Mouse (Mus musculus) limb, embryonic 11.5 days (tissue): ENCODE measurements around the gene Dpf2. TPM values are rescaled to one million over a fixed set of nuclear protein-coding genes. Genes with fewer than 3 reads are reported as not detected.

Experiments
- ATAC-seq: fragments of 200-750 bp; cut with Nextera tagmentation; 2 replicates; pipeline ENCODE4 v1.8.0; 2017; ENCODE audit warnings: low read depth; ENCODE audit not compliant: insufficient number of reproducible peaks, low FRiP score, low TSS enrichment
- DNase-seq: peaks from one replicate; pipeline ENCODE4 v3.0.0-alpha.2; 2015; ENCODE audit warnings: low spot score
- H3K27ac ChIP-seq: fragments of 300-500 bp; sonication (generic); replicated peaks from 2 replicates; pipeline ENCODE4 v1.5.1; 2014; ENCODE audit warnings: low read depth, mild to moderate bottlenecking, low read length
- H3K27me3 ChIP-seq: fragments of 300-500 bp; sonication (generic); 2 replicates; pipeline ENCODE4 v1.6.1; 2014; ENCODE audit warnings: mild to moderate bottlenecking, low read length, mixed read lengths; ENCODE audit not compliant: control insufficient read depth, insufficient read depth
- H3K36me3 ChIP-seq: fragments of 300-500 bp; sonication (generic); 2 replicates; pipeline ENCODE4 v1.6.1; 2014; ENCODE audit warnings: mild to moderate bottlenecking, low read length, moderate library complexity, mixed read lengths; ENCODE audit not compliant: control insufficient read depth, insufficient read depth
- H3K4me1 ChIP-seq: fragments of 300-500 bp; sonication (generic); 2 replicates; pipeline ENCODE4 v1.6.1; 2014; ENCODE audit warnings: low read length, mixed read lengths; ENCODE audit not compliant: control insufficient read depth, insufficient read depth
- H3K4me2 ChIP-seq: fragments of 300-500 bp; sonication (generic); 2 replicates; pipeline ENCODE4 v1.6.1; 2014; ENCODE audit warnings: low read depth, mild to moderate bottlenecking, moderate library complexity; ENCODE audit not compliant: severe bottlenecking
- H3K4me3 ChIP-seq: fragments of 300-500 bp; sonication (generic); 2 replicates; pipeline ENCODE4 v1.5.1; 2014; ENCODE audit warnings: low read depth, low read length
- H3K9ac ChIP-seq: fragments of 300-500 bp; sonication (generic); 2 replicates; pipeline ENCODE4 v1.6.1; 2014; ENCODE audit warnings: mild to moderate bottlenecking, low read length
- H3K9me3 ChIP-seq: fragments of 300-500 bp; sonication (generic); 2 replicates; pipeline ENCODE4 v1.6.1; 2016; ENCODE audit warnings: low read length; ENCODE audit not compliant: control insufficient read depth
- WGBS: fragments of 180-500 bp; shearing (Covaris S2); extraction: QIAGEN DNeasy Blood & Tissue Kit; methylation state at CpG from one replicate; pipeline ENCODE4 v1.1.7; 2014; 5-methylcytosine and 5-hydroxymethylcytosine counted together
- polyA plus RNA-seq: library from polyadenylated mRNA; unstranded; fragments of >200 nt; fragmentation: Nextera tagmentation; extraction: Ambion mirVana; gene quantifications from 2 replicates; pipeline ENCODE4 v1.2.1, GENCODE M21; 2014

Gene Dpf2
- polyA plus RNA-seq, 1 experiment from 2014 or later: 209 TPM

GRCm38 (mm10) chr19:5928546-5928945, 15.7 kb upstream of the Dpf2 start:
- no peak overlapping the region for H3K4me2 ChIP-seq
- 0 out of 2 replicates have a peak, but pooled peaks cover 2% of the 10 kb centered on the region for H3K27me3 ChIP-seq
- 0 out of 2 replicates have a peak overlapping the region, but pooled peaks have one; percentile 14 for H3K27ac ChIP-seq
- no peaks in the 10 kb centered on the region for H3K36me3 ChIP-seq
- peaks cover 5% of the 10 kb centered on the region for H3K4me1 ChIP-seq
- no peak for ATAC-seq
- no peak for DNase-seq
- no peak overlapping the region for H3K9ac ChIP-seq
- H3K9me3 ChIP-seq: no peaks in the 10 kb centered on the region
- H3K4me3 ChIP-seq: no peak overlapping the region
- 33% methylated on average over 3 of the region's 3 CpGs for WGBS

GRCm38 (mm10) chr19:5928104-5928503, 15.3 kb upstream of the Dpf2 start:
- DNase-seq (no peak), ATAC-seq (no peak)
- WGBS: 49% methylated on average over 5 of the region's 6 CpGs
- Histone ChIP-seq H3K9ac (no peak overlapping the region), H3K4me1 (peaks cover 5% of the 10 kb centered on the region), H3K4me2 (no peak overlapping the region), H3K36me3 (no peaks in the 10 kb centered on the region), H3K27ac (no peak overlapping the region), H3K9me3 (no peaks in the 10 kb centered on the region), H3K4me3 (no peak overlapping the region), H3K27me3 (0 out of 2 replicates have a peak, but pooled peaks cover 2% of the 10 kb centered on the region)

GRCm38 (mm10) chr19:5927532-5927931, 14.7 kb upstream of the Dpf2 start:
- Histone ChIP-seq H3K4me1 (peaks cover 5% of the 10 kb centered on the region), H3K36me3 (no peaks in the 10 kb centered on the region), H3K9ac (no peak overlapping the region), H3K4me3 (no peak overlapping the region), H3K4me2 (no peak overlapping the region), H3K27ac (no peak overlapping the region), H3K27me3 (0 out of 2 replicates have a peak, but pooled peaks cover 2% of the 10 kb centered on the region), H3K9me3 (no peaks in the 10 kb centered on the region)
- DNase-seq: no peak
- 62% methylated on average over 8 of the region's 8 CpGs for WGBS
- no peak for ATAC-seq

GRCm38 (mm10) chr19:5927026-5927425, 14.2 kb upstream of the Dpf2 start:
- H3K36me3 ChIP-seq: no peaks in the 10 kb centered on the region
- peaks cover 6% of the 10 kb centered on the region for H3K4me1 ChIP-seq
- no peak overlapping the region for H3K4me2 ChIP-seq
- H3K4me3 ChIP-seq: no peak overlapping the region
- DNase-seq (no peak), ATAC-seq (no peak)
- no peak overlapping the region for H3K27ac ChIP-seq
- H3K9me3 ChIP-seq: no peaks in the 10 kb centered on the region
- 0 out of 2 replicates have a peak, but pooled peaks cover 2% of the 10 kb centered on the region for H3K27me3 ChIP-seq
- 72% methylated on average over 11 of the region's 11 CpGs for WGBS
- H3K9ac ChIP-seq: no peak overlapping the region

- H3K27me3 ChIP-seq: 0 out of 2 replicates have a peak, but pooled peaks cover 2% of the 10 kb centered on the region
- peak overlapping the region; percentile 37; the same call in 1 of the 2 replicates for H3K4me3 ChIP-seq
- peaks cover 12% of the 10 kb centered on the region for H3K4me1 ChIP-seq
- H3K9me3 ChIP-seq: no peaks in the 10 kb centered on the region
- peak overlapping the region; percentile 90 for H3K4me2 ChIP-seq
- no peak for ATAC-seq
- no peak overlapping the region for H3K9ac ChIP-seq
- no peak overlapping the region for H3K27ac ChIP-seq
- DNase-seq: no peak
- 35% methylated on average over 11 of the region's 11 CpGs for WGBS
- H3K36me3 ChIP-seq: no peaks in the 10 kb centered on the region
Measured at GRCm38 (mm10) chr19:5925311-5925855, 12.6 kb upstream of the Dpf2 start.

GRCm38 (mm10) chr19:5924713-5925093, 11.9 kb upstream of the Dpf2 start, which contains the start of gene Cdc42ep2:
TSS of gene Cdc42ep2 (minus strand) at chr19:5924816.
- Histone ChIP-seq H3K4me3 (peak within 1 kb of the TSS; percentile 37), H3K4me2 (peak within 1 kb of the TSS; percentile 90), H3K36me3 (no peaks in the 10 kb centered on the region), H3K4me1 (peaks cover 12% of the 10 kb centered on the region), H3K27me3 (0 out of 2 replicates have a peak, but pooled peaks cover 2% of the 10 kb centered on the region), H3K9me3 (no peaks in the 10 kb centered on the region), H3K9ac (no peak within 1 kb of the TSS), H3K27ac (no peak within 1 kb of the TSS)
- WGBS: under 1% methylated on average over 18 of the region's 18 CpGs
- DNase-seq (peak; percentile 96), ATAC-seq (peak; percentile 89)

GRCm38 (mm10) chr19:5923990-5924712, 11.3 kb upstream of the Dpf2 start:
- Histone ChIP-seq H3K4me1 (peaks cover 12% of the 10 kb centered on the region), H3K4me3 (peak overlapping the region; percentile 37), H3K27ac (no peak overlapping the region), H3K4me2 (peak overlapping the region; percentile 90), H3K36me3 (no peaks in the 10 kb centered on the region), H3K9ac (no peak overlapping the region), H3K9me3 (no peaks in the 10 kb centered on the region), H3K27me3 (0 out of 2 replicates have a peak, but pooled peaks cover 2% of the 10 kb centered on the region)
- ATAC-seq (peak; percentile 60), DNase-seq (peak; percentile 98)
- WGBS: under 1% methylated on average over 38 of the region's 38 CpGs

GRCm38 (mm10) chr19:5922963-5923362, 10.2 kb upstream of the Dpf2 start:
- DNase-seq (no peak), ATAC-seq (no peak)
- H3K4me3 ChIP-seq: no peak overlapping the region
- no peaks in the 10 kb centered on the region for H3K9me3 ChIP-seq
- peaks cover 6% of the 10 kb centered on the region; the same call in 1 of the 2 replicates for H3K4me1 ChIP-seq
- 0 out of 2 replicates have a peak, but pooled peaks cover 2% of the 10 kb centered on the region for H3K27me3 ChIP-seq
- no peak overlapping the region for H3K4me2 ChIP-seq
- no peaks in the 10 kb centered on the region for H3K36me3 ChIP-seq
- H3K27ac ChIP-seq: no peak overlapping the region
- WGBS: 90% methylated on average over 3 of the region's 3 CpGs
- no peak overlapping the region for H3K9ac ChIP-seq
